Comparison of ENCODE assay signal across 8 mouse cellular contexts in genomic region chr13:106936256-106937137, GRCm38 (mm10). TPM values are rescaled to one million over a fixed set of nuclear protein-coding genes. Genes with fewer than 3 reads are reported as not detected.
DNase-seq lines count a peak whose midpoint lies in the region; ATAC-seq lines count a peak whose summit lies in the region.

Gene Ipo11 (minus strand): TSS chr13:106936958.

- peak; percentile 96 for ATAC-seq in inflammation-experienced regulatory T-cells, adult 6 months
- ATAC-seq in megakaryocyte-erythroid progenitor cell, adult 5-6 weeks (replicated peaks; ENCODE audit: low FRiP score, low TSS enrichment, poor library complexity, severe bottlenecking): peak; percentile 96

- DNase-seq in adrenal gland, adult (ENCODE audit: inconsistent age in 2 of 2, low spot score in 1 of 2): peak; percentile 90 to 95
- DNase-seq in embryo, embryonic 10.5 days (ENCODE audit: low spot score): peak; percentile 99
- DNase-seq in gastrocnemius, postnatal 14 days: peak; percentile 92
- DNase-seq in left cerebral cortex, postnatal 10 days (ENCODE audit: extremely low spot score in 1 of 2, low spot score in 2 of 2): peak; percentile 93 to 96
- peak; percentile 90 for DNase-seq in right cerebral cortex, postnatal 25 days
- peak; percentile 82 to 92 for DNase-seq in urinary bladder, postnatal 4 days (ENCODE audit: low spot score in 2 of 2)

- intact Hi-C loops in gastrocnemius, postnatal 14 days (cut with DNase I; ENCODE audit: low total_unique reads): no loop called here
- intact Hi-C loops in left cerebral cortex, postnatal 10 days (cut with DNase I): no loop called here

RNA-seq across cellular contexts. Expression of gene Ipo11, which starts in this region (rescaled TPM):
- 10 to 100 TPM; 16.4 to 16.7 TPM for total RNA-seq in gastrocnemius, postnatal 14 days (2021)
- polyA plus RNA-seq in inflammation-experienced regulatory T-cells, adult 6 months (2017; shearing (Covaris generic)): 10 to 100 TPM; 24.8 to 35.1 (median 34.1) TPM
- total RNA-seq in left cerebral cortex, postnatal 10 days (2021): 10 to 100 TPM; 72.3 to 72.7 TPM
- total RNA-seq in megakaryocyte-erythroid progenitor cell, adult 5-6 weeks (2014; fragmentation: Nextera tagmentation): 62.4 and 67.1 TPM in 2 replicates
- 53.6 and 60.1 TPM in 2 replicates for total RNA-seq in megakaryocyte-erythroid progenitor cell, adult 5-6 weeks (2017)

Comparison
In these comparisons a context has a peak if more than half of its experiments do, and no peak if none do; other contexts are left out.
1. Peak in every context shown above with its lines: DNase-seq and ATAC-seq.